Mouse (Mus musculus) cerebellum, postnatal 14 days (tissue): ENCODE data around the gene Aqp2.

Experiments used
- DNase-seq, 2 experiments: peaks; one replicate each; pipeline ENCODE4 v3.0.0; 2021; ENCODE audit warnings: mixed read lengths in 2 of 2

The Aqp2 gene

DNA sequence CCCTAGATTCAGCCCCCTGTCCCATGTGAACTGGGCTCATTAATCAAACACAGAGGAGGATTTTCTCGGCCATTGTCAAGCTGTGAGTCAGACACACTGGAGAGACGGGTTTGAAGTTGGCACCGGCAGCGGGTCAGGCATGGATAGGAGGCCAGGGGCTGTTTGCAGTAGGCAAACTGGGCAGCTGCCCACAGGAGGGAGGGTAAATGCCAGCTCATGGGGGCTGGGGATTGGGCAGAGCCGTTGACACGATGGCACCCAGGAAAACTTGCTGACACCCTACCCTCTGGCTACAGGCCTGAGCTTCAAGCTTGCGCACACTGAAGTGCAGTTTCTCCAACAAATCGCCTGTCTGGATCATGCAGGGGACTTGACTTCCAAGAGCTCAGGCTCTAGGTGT, 13.3 kb downstream of the Aqp2 start:
- DNase-seq = peak in 1 of 2 experiments; percentile 33

- DNase-seq = no peak
Observed at GRCm38 (mm10) chr15:99592877-99593276, 14.0 kb downstream of the Aqp2 start.

GRCm38 (mm10) chr15:99594951-99595350, 16.1 kb downstream of the Aqp2 start:
- no peak for DNase-seq

GRCm38 (mm10) chr15:99596056-99596687, 17.3 kb downstream of the Aqp2 start:
- peak; percentile 96 to 97 for DNase-seq

GRCm38 (mm10) chr15:99596841-99597240, 18.0 kb downstream of the Aqp2 start:
- DNase-seq = peak in 1 of 2 experiments; percentile 16

GRCm38 (mm10) chr15:99597596-99597995, 18.7 kb downstream of the Aqp2 start:
- no peak for DNase-seq

DNA sequence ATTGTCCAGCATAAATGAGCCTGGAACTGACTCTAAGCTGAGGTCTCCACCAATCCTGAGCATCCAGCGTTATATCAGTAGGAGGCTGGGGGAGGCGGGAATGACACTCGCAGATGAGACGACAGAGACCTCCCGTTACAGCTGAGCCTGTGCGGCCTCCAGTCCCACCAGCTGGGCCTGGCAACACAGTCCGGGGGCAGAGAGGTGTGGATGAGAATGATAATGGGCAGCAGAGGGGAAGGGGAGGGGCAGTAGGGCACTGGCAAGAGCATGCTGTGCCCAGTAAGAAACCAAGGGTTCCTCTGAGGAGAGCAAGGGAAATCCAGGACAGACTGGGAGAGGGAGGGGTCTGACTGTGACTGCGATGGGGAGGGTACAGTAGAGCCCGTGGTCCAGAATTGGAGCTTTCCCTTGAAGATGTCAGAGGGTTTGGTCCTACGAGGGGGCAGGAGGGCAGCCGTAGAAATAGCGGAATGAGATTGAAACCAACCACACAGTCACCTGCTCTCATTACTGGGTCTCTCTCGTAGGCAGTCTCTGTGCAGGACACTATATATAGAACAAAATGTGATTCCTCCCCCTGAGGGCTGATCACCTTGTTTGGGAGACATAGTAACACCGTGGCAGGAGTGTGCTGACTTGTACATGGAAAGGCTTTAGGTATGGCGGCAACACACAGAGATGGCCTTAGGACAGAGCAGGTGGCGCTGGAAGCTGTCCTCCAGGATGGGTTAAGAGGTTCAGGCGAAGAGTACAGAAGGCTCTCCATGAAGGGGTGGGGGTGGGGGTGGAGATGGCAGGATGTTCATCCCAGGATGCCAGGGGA, 20.6 kb downstream of the Aqp2 start:
- DNase-seq = peak; percentile 61 to 65

DNA sequence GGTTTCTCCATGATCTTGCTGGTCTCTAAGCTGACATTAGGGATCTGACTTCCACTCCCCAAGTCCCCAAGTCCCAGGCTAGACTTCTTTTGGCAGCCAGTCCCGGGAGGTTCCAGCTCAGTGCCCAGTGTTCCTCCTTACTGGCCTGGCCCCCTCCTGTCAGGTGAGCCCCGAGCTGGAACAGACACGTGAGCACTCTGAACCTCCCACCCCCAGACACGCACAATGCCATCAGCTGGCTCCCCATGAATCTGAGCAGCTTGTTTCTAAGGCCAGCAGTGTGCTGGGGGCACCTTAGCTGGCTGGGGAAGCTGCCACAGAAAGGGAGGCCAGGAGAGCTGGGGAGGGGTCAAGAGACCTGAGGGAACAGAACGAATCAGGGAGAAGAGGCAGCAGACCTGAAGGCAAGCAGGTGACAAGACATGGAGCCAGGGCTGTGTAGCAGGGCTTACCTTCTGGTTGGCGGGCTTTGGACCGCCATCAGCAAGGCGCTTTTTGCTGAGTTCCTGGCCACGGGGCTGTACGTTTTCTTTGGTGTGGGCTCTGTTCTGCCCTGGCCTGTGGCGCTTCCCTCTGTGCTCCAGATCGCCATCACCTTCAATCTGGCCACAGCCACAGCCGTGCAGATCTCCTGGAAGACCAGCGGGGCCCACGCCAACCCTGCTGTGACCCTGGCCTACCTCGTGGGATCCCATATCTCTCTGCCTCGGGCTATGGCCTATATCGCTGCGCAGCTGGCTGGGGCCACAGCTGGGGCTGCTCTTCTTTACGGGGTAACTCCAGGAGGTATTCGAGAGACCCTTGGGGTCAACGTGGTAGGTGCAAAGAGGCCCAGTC, 22.3 kb downstream of the Aqp2 start, which contains the start of gene Aqp6:
Aqp6 (plus strand) TSS at position 415 of the 837 bp plus-strand sequence.
- DNase-seq = peak; percentile 62 to 79

DNA sequence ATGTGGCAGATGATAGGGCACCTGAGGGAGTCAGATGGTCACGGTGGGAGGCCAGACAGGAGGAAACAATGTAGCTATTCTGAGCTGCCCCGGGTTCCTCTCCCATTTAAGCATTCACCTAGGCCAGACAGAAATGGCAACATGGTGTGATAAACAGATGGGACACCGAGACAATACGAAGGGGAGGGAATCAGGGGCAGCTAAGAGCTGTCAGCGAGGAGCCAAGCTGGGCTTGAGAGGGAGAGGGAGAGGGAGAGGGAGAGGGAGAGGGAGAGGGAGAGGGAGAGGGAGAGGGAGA, 22.9 kb downstream of the Aqp2 start:
- peak in 1 of 2 experiments; percentile 64 for DNase-seq

- DNase-seq = peak in 1 of 2 experiments; percentile 57
Observed at GRCm38 (mm10) chr15:99602206-99602820, 23.5 kb downstream of the Aqp2 start.

DNA sequence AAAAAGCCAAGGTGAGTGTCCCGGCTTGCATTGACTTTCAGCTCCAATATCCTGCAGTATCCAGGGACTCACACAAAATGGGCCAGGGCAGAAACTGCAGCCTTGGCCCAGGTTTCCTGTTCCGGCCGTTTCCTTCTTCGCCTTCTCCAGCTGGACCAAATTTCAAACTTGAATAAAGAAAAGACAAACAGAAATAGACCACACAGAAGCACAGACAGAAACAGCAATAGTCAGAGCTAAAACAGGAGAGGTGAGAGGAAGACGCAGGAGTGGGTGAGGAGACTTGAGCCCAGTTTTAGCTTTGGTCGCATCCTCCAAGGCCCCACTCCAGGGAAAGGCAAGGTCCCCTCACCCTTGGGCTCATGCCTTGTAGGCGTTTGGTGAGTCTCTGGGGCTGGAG, 24.4 kb downstream of the Aqp2 start:
- no peak for DNase-seq

GRCm38 (mm10) chr15:99605595-99605994, 26.7 kb downstream of the Aqp2 start:
- no peak for DNase-seq

GRCm38 (mm10) chr15:99606515-99606914, 27.7 kb downstream of the Aqp2 start:
- DNase-seq = no peak

GRCm38 (mm10) chr15:99607388-99608113, 28.7 kb downstream of the Aqp2 start:
- DNase-seq = peak in 1 of 2 experiments; percentile 60

GRCm38 (mm10) chr15:99608382-99609125, 29.7 kb downstream of the Aqp2 start:
- DNase-seq = peak in 1 of 2 experiments; percentile 45

DNA sequence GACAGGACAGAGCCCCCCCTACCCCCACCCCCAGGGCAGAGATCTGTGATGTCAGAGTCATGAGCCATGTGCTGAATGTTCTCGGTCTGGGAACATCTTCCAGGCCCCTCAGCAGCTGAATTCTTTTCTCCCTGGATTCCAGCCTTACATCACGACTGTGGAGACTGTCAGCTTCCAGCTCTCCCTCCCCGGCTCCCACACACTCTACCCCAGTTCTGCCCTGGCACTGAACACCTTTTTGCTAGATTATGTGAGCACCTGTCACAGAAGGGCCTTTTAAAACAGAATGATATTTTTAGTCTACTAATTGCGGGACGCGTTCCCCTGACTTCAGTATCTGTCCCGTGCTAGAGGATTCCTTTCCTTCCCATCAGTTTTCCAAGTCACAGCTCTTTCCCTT, 32.7 kb downstream of the Aqp2 start:
- DNase-seq = no peak

- DNase-seq = peak in 1 of 2 experiments; percentile 34
Observed at GRCm38 (mm10) chr15:99614273-99614672, 35.4 kb downstream of the Aqp2 start.

GRCm38 (mm10) chr15:99614753-99615152, 35.9 kb downstream of the Aqp2 start:
- peak in 1 of 2 experiments; percentile 42 for DNase-seq

GRCm38 (mm10) chr15:99615246-99615645, 36.4 kb downstream of the Aqp2 start:
- DNase-seq = peak; percentile 26 to 33

GRCm38 (mm10) chr15:99618595-99618994, 39.7 kb downstream of the Aqp2 start:
- no peak for DNase-seq

GRCm38 (mm10) chr15:99619821-99620220, 41.0 kb downstream of the Aqp2 start:
- DNase-seq = peak; percentile 38 to 45
